Mouse (Mus musculus): ENCODE results near the gene 4930519P11Rik. TPM values are rescaled to one million over a fixed set of nuclear protein-coding genes. Genes with fewer than 3 reads are reported as not detected.

4930519P11Rik gene
- polyA plus RNA-seq, 1 experiment from 2014 or later, result 1.0 TPM

- no peak overlapping the region for H3K4me3 ChIP-seq (ENCODE audit: low read depth, low read length)
- WGBS, result 90% methylated on average over 5 of the region's 5 CpGs
Observed at GRCm38 (mm10) chr2:154615674-154616073, 2.4 kb upstream of the 4930519P11Rik start.

GRCm38 (mm10) chr2:154614841-154615576 lies 1.8 kb upstream of the 4930519P11Rik start:
- H3K4me1 ChIP-seq (replicated peaks; ENCODE audit: control insufficient read depth, insufficient read depth, low read length), result no peaks in the 10 kb centered on the region
- no peaks in the 10 kb centered on the region for H3K27me3 ChIP-seq (ENCODE audit: control insufficient read depth, insufficient read depth, low read length)
- DNase-seq (ENCODE audit: low spot score) (no peak), ATAC-seq (ENCODE audit: low FRiP score) (no peak)
- no peaks in the 10 kb centered on the region for H3K9me3 ChIP-seq (ENCODE audit: control insufficient read depth, low read length)
- H3K4me2 ChIP-seq (replicated peaks; ENCODE audit: low read depth, low read length), result no peak overlapping the region
- no peaks in the 10 kb centered on the region for H3K36me3 ChIP-seq (ENCODE audit: control insufficient read depth, insufficient read depth, low read length)
- no peak overlapping the region for H3K9ac ChIP-seq (ENCODE audit: low read depth, low read length)
- WGBS, result 71% methylated on average over 19 of the region's 19 CpGs
- H3K27ac ChIP-seq (ENCODE audit: low read depth, low read length), result no peak overlapping the region
- H3K4me3 ChIP-seq (ENCODE audit: low read depth, low read length), result no peak overlapping the region

More at GRCm38 (mm10) chr2:154615674-154616073, 2.4 kb upstream of the 4930519P11Rik start:
- Histone ChIP-seq H3K36me3 (ENCODE audit: control insufficient read depth, insufficient read depth, low read length) (no peaks in the 10 kb centered on the region), H3K4me1 (replicated peaks; ENCODE audit: control insufficient read depth, insufficient read depth, low read length) (no peaks in the 10 kb centered on the region), H3K9ac (ENCODE audit: low read depth, low read length) (no peak overlapping the region), H3K27me3 (ENCODE audit: control insufficient read depth, insufficient read depth, low read length) (no peaks in the 10 kb centered on the region), H3K4me2 (replicated peaks; ENCODE audit: low read depth, low read length) (no peak overlapping the region), H3K27ac (ENCODE audit: low read depth, low read length) (no peak overlapping the region), H3K9me3 (ENCODE audit: control insufficient read depth, low read length) (no peaks in the 10 kb centered on the region)
- DNase-seq (ENCODE audit: low spot score), result no peak
- no peak for ATAC-seq (ENCODE audit: low FRiP score)

GRCm38 (mm10) chr2:154609050-154609767 lies 4.0 kb downstream of the 4930519P11Rik start:
- Histone ChIP-seq H3K9ac (ENCODE audit: low read depth, low read length) (no peak overlapping the region), H3K4me3 (ENCODE audit: low read depth, low read length) (no peak overlapping the region), H3K36me3 (ENCODE audit: control insufficient read depth, insufficient read depth, low read length) (no peaks in the 10 kb centered on the region), H3K27ac (ENCODE audit: low read depth, low read length) (no peak overlapping the region), H3K4me2 (replicated peaks; ENCODE audit: low read depth, low read length) (no peak overlapping the region), H3K9me3 (ENCODE audit: control insufficient read depth, low read length) (no peaks in the 10 kb centered on the region), H3K27me3 (ENCODE audit: control insufficient read depth, insufficient read depth, low read length) (no peaks in the 10 kb centered on the region), H3K4me1 (replicated peaks; ENCODE audit: control insufficient read depth, insufficient read depth, low read length) (no peaks in the 10 kb centered on the region)
- WGBS, result 68% methylated on average over 10 of the region's 10 CpGs
- DNase-seq (ENCODE audit: low spot score), result no peak
- ATAC-seq (ENCODE audit: low FRiP score), result no peak

GRCm38 (mm10) chr2:154606965-154607364 lies 6.3 kb downstream of the 4930519P11Rik start:
- Histone ChIP-seq H3K9me3 (ENCODE audit: control insufficient read depth, low read length) (no peaks in the 10 kb centered on the region), H3K9ac (ENCODE audit: low read depth, low read length) (no peak overlapping the region), H3K36me3 (ENCODE audit: control insufficient read depth, insufficient read depth, low read length) (no peaks in the 10 kb centered on the region), H3K27ac (ENCODE audit: low read depth, low read length) (no peak overlapping the region), H3K4me1 (replicated peaks; ENCODE audit: control insufficient read depth, insufficient read depth, low read length) (no peaks in the 10 kb centered on the region; the same call in 1 of the 2 replicates), H3K27me3 (ENCODE audit: control insufficient read depth, insufficient read depth, low read length) (no peaks in the 10 kb centered on the region), H3K4me3 (ENCODE audit: low read depth, low read length) (no peak overlapping the region), H3K4me2 (replicated peaks; ENCODE audit: low read depth, low read length) (no peak overlapping the region)
- WGBS, result 71% methylated on average over 1 of the region's 1 CpGs
- ATAC-seq (ENCODE audit: low FRiP score) (no peak), DNase-seq (ENCODE audit: low spot score) (no peak)

GRCm38 (mm10) chr2:154604156-154604555 lies 9.1 kb downstream of the 4930519P11Rik start:
- H3K27ac ChIP-seq (ENCODE audit: low read depth, low read length), result no peak overlapping the region
- H3K9me3 ChIP-seq (ENCODE audit: control insufficient read depth, low read length), result no peaks in the 10 kb centered on the region
- ATAC-seq (ENCODE audit: low FRiP score) (no peak), DNase-seq (ENCODE audit: low spot score) (no peak)
- 47% methylated on average over 7 of the region's 7 CpGs for WGBS
- H3K4me2 ChIP-seq (replicated peaks; ENCODE audit: low read depth, low read length), result peak overlapping the region; percentile 71
- H3K4me1 ChIP-seq (replicated peaks; ENCODE audit: control insufficient read depth, insufficient read depth, low read length), result no peaks in the 10 kb centered on the region; the same call in 1 of the 2 replicates
- H3K36me3 ChIP-seq (ENCODE audit: control insufficient read depth, insufficient read depth, low read length), result no peaks in the 10 kb centered on the region
- H3K4me3 ChIP-seq (ENCODE audit: low read depth, low read length), result peak overlapping the region; percentile 61
- H3K27me3 ChIP-seq (ENCODE audit: control insufficient read depth, insufficient read depth, low read length), result no peaks in the 10 kb centered on the region
- H3K9ac ChIP-seq (ENCODE audit: low read depth, low read length), result no peak overlapping the region

GRCm38 (mm10) chr2:154603638-154604153 lies 9.5 kb downstream of the 4930519P11Rik start, which contains the start of gene Pxmp4:
TSS of gene Pxmp4 (minus strand) at chr2:154603708.
- no peaks in the 10 kb centered on the region; the same call in 1 of the 2 replicates for H3K4me1 ChIP-seq (replicated peaks; ENCODE audit: control insufficient read depth, insufficient read depth, low read length)
- no peaks in the 10 kb centered on the region for H3K9me3 ChIP-seq (ENCODE audit: control insufficient read depth, low read length)
- 0 out of 2 replicates have a peak within 1 kb of the TSS, but pooled peaks have one; percentile 47 for H3K27ac ChIP-seq (ENCODE audit: low read depth, low read length)
- H3K36me3 ChIP-seq (ENCODE audit: control insufficient read depth, insufficient read depth, low read length), result no peaks in the 10 kb centered on the region
- H3K4me2 ChIP-seq (replicated peaks; ENCODE audit: low read depth, low read length), result peak within 1 kb of the TSS; percentile 71
- H3K4me3 ChIP-seq (ENCODE audit: low read depth, low read length), result peak within 1 kb of the TSS; percentile 61
- no peaks in the 10 kb centered on the region for H3K27me3 ChIP-seq (ENCODE audit: control insufficient read depth, insufficient read depth, low read length)
- H3K9ac ChIP-seq (ENCODE audit: low read depth, low read length), result peak within 1 kb of the TSS; percentile 82
- WGBS, result under 1% methylated on average over 13 of the region's 13 CpGs
- ATAC-seq (ENCODE audit: low FRiP score) (peak; percentile 100), DNase-seq (ENCODE audit: low spot score) (peak; percentile 97)

- ATAC-seq (ENCODE audit: low FRiP score) (no peak), DNase-seq (ENCODE audit: low spot score) (no peak)
- no peaks in the 10 kb centered on the region for H3K36me3 ChIP-seq (ENCODE audit: control insufficient read depth, insufficient read depth, low read length)
- H3K27me3 ChIP-seq (ENCODE audit: control insufficient read depth, insufficient read depth, low read length), result no peaks in the 10 kb centered on the region
- H3K4me1 ChIP-seq (replicated peaks; ENCODE audit: control insufficient read depth, insufficient read depth, low read length), result no peaks in the 10 kb centered on the region; the same call in 1 of the 2 replicates
- H3K4me3 ChIP-seq (ENCODE audit: low read depth, low read length), result peak overlapping the region; percentile 61
- WGBS, result 21% methylated on average over 22 of the region's 22 CpGs
- H3K4me2 ChIP-seq (replicated peaks; ENCODE audit: low read depth, low read length), result peak overlapping the region; percentile 71
- H3K27ac ChIP-seq (ENCODE audit: low read depth, low read length), result 0 out of 2 replicates have a peak overlapping the region, but pooled peaks have one; percentile 47
- H3K9me3 ChIP-seq (ENCODE audit: control insufficient read depth, low read length), result no peaks in the 10 kb centered on the region
- H3K9ac ChIP-seq (ENCODE audit: low read depth, low read length), result peak overlapping the region; percentile 82
Observed at GRCm38 (mm10) chr2:154603007-154603637, 10.1 kb downstream of the 4930519P11Rik start.

- Histone ChIP-seq H3K4me2 (replicated peaks; ENCODE audit: low read depth, low read length) (no peak overlapping the region), H3K4me3 (ENCODE audit: low read depth, low read length) (no peak overlapping the region), H3K36me3 (ENCODE audit: control insufficient read depth, insufficient read depth, low read length) (no peaks in the 10 kb centered on the region), H3K9ac (ENCODE audit: low read depth, low read length) (no peak overlapping the region), H3K27ac (ENCODE audit: low read depth, low read length) (no peak overlapping the region), H3K4me1 (replicated peaks; ENCODE audit: control insufficient read depth, insufficient read depth, low read length) (no peaks in the 10 kb centered on the region; the same call in 1 of the 2 replicates), H3K9me3 (ENCODE audit: control insufficient read depth, low read length) (no peaks in the 10 kb centered on the region), H3K27me3 (ENCODE audit: control insufficient read depth, insufficient read depth, low read length) (no peaks in the 10 kb centered on the region)
- 81% methylated on average over 3 of the region's 3 CpGs for WGBS
- DNase-seq (ENCODE audit: low spot score) (no peak), ATAC-seq (ENCODE audit: low FRiP score) (no peak)
Observed at GRCm38 (mm10) chr2:154601324-154601723, 11.9 kb downstream of the 4930519P11Rik start.
